Mouse (Mus musculus): ENCODE results near the gene Amn.

GRCm38 (mm10) chr12:111317694-111318093, 46.8 kb downstream of the Amn start:
- TF ChIP-seq SIN3A (IDR thresholded peaks at IDR 0.05; ENCODE audit: low read length) (no peak), CTCF (IDR thresholded peaks at IDR 0.05 in 2 of 3, conservative IDR thresholded peaks at IDR 0.05 in 1 of 3; ENCODE audit: control insufficient read depth in 1 of 3, insufficient read depth in 1 of 3, low read depth in 2 of 3, low read length in 3 of 3, poor library complexity in 1 of 3, severe bottlenecking in 1 of 3) (no peak), GABPA (IDR thresholded peaks at IDR 0.05; ENCODE audit: low read depth, low read length) (no peak), TCF12 (IDR thresholded peaks at IDR 0.05; ENCODE audit: low read depth, low read length) (no peak)

Measured in MEL (cell line).